Mouse (Mus musculus) hindbrain, embryonic 11.5 days (tissue): ENCODE results near the gene Fli1. TPM values are rescaled to one million over a fixed set of nuclear protein-coding genes. Genes with fewer than 3 reads are reported as not detected.

Source experiments
- ATAC-seq: fragments of 200-750 bp; cut with Nextera tagmentation; 2 replicates; pipeline ENCODE4 v1.8.0; 2017; ENCODE audit warnings: mild to moderate bottlenecking, moderate TSS enrichment, moderate library complexity; ENCODE audit not compliant: low FRiP score
- DNase-seq: peaks from one replicate; pipeline ENCODE4 v3.0.0-alpha.2; 2015; ENCODE audit warnings: low spot score
- H3K27ac ChIP-seq: fragments of 300-500 bp; sonication (generic); 2 replicates; pipeline ENCODE4 v1.5.1; 2014; ENCODE audit warnings: mild to moderate bottlenecking, low read depth, low read length
- H3K27me3 ChIP-seq: fragments of 300-500 bp; sonication (generic); 2 replicates; pipeline ENCODE4 v1.6.1; 2014; ENCODE audit warnings: mild to moderate bottlenecking, low read length, moderate library complexity, mixed read lengths; ENCODE audit not compliant: control insufficient read depth, insufficient read depth
- H3K36me3 ChIP-seq: fragments of 300-500 bp; sonication (generic); 2 replicates; pipeline ENCODE4 v1.6.1; 2014; ENCODE audit warnings: mild to moderate bottlenecking, low read length, moderate library complexity, mixed read lengths; ENCODE audit not compliant: control insufficient read depth, insufficient read depth
- H3K4me1 ChIP-seq: fragments of 300-500 bp; sonication (generic); replicated peaks from 2 replicates; pipeline ENCODE4 v1.6.1; 2014; ENCODE audit warnings: low read length, mixed read lengths; ENCODE audit not compliant: control insufficient read depth, insufficient read depth
- H3K4me2 ChIP-seq: fragments of 300-500 bp; sonication (generic); replicated peaks from 2 replicates; pipeline ENCODE4 v1.6.1; 2014; ENCODE audit warnings: mild to moderate bottlenecking, low read depth, low read length
- H3K4me3 ChIP-seq: fragments of 300-500 bp; sonication (generic); 2 replicates; pipeline ENCODE4 v1.5.1; 2014; ENCODE audit warnings: low read depth, low read length
- H3K9ac ChIP-seq: fragments of 300-500 bp; sonication (generic); 2 replicates; pipeline ENCODE4 v1.6.1; 2014; ENCODE audit warnings: low read depth, low read length
- H3K9me3 ChIP-seq: fragments of 300-500 bp; sonication (generic); 2 replicates; pipeline ENCODE4 v1.6.1; 2016; ENCODE audit warnings: low read length; ENCODE audit not compliant: control insufficient read depth
- WGBS: fragments of 180-500 bp; shearing (Covaris S2); extraction: QIAGEN DNeasy Blood & Tissue Kit; methylation state at CpG from one replicate; pipeline ENCODE4 v1.1.7; 2014; 5-methylcytosine and 5-hydroxymethylcytosine counted together
- polyA plus RNA-seq: library from polyadenylated mRNA; unstranded; fragments of >200 nt; fragmentation: Nextera tagmentation; extraction: Ambion mirVana; gene quantifications from 2 replicates; pipeline ENCODE4 v1.2.1, GENCODE M21; 2014

Fli1 gene
- polyA plus RNA-seq, 1 experiment from 2014 or later: 22.2 TPM

GRCm38 (mm10) chr9:32513471-32513870 lies 29.2 kb downstream of the Fli1 start:
- Histone ChIP-seq H3K27me3 (no peaks in the 10 kb centered on the region), H3K4me1 (no peaks in the 10 kb centered on the region), H3K4me2 (no peak overlapping the region), H3K9me3 (no peaks in the 10 kb centered on the region), H3K27ac (no peak overlapping the region), H3K9ac (no peak overlapping the region), H3K4me3 (no peak overlapping the region), H3K36me3 (no peaks in the 10 kb centered on the region)
- DNase-seq (no peak), ATAC-seq (no peak)
- WGBS: 62% methylated on average over 2 of the region's 2 CpGs

- WGBS: 86% methylated on average over 7 of the region's 7 CpGs
- Histone ChIP-seq H3K4me2 (no peak overlapping the region), H3K36me3 (no peaks in the 10 kb centered on the region), H3K9ac (no peak overlapping the region), H3K4me3 (no peak overlapping the region), H3K9me3 (no peaks in the 10 kb centered on the region), H3K27ac (no peak overlapping the region), H3K4me1 (0 out of 2 replicates have a peak, but pooled peaks cover 3% of the 10 kb centered on the region), H3K27me3 (no peaks in the 10 kb centered on the region)
- ATAC-seq (no peak), DNase-seq (no peak)
Observed at GRCm38 (mm10) chr9:32510454-32511263, 32.0 kb downstream of the Fli1 start.

- ATAC-seq (no peak), DNase-seq (no peak)
- Histone ChIP-seq H3K27me3 (no peaks in the 10 kb centered on the region), H3K4me3 (no peak overlapping the region), H3K9me3 (no peaks in the 10 kb centered on the region), H3K9ac (no peak overlapping the region), H3K27ac (no peak overlapping the region), H3K36me3 (no peaks in the 10 kb centered on the region), H3K4me1 (0 out of 2 replicates have a peak, but pooled peaks cover 3% of the 10 kb centered on the region), H3K4me2 (no peak overlapping the region)
- WGBS: 79% methylated on average over 7 of the region's 7 CpGs
Observed at GRCm38 (mm10) chr9:32509706-32510156, 32.9 kb downstream of the Fli1 start.

GRCm38 (mm10) chr9:32508648-32509047 lies 34.0 kb downstream of the Fli1 start:
- Histone ChIP-seq H3K9ac (no peak overlapping the region), H3K4me2 (no peak overlapping the region), H3K36me3 (no peaks in the 10 kb centered on the region), H3K9me3 (no peaks in the 10 kb centered on the region), H3K4me3 (no peak overlapping the region), H3K27me3 (no peaks in the 10 kb centered on the region), H3K27ac (no peak overlapping the region), H3K4me1 (0 out of 2 replicates have a peak, but pooled peaks cover 3% of the 10 kb centered on the region)
- WGBS: 81% methylated on average over 2 of the region's 2 CpGs
- ATAC-seq: no peak
- no peak for DNase-seq

GRCm38 (mm10) chr9:32508118-32508517 lies 34.5 kb downstream of the Fli1 start:
- WGBS: 73% methylated on average over 8 of the region's 8 CpGs
- no peaks in the 10 kb centered on the region for H3K36me3 ChIP-seq
- H3K9me3 ChIP-seq: no peaks in the 10 kb centered on the region
- H3K4me3 ChIP-seq: no peak overlapping the region
- H3K27ac ChIP-seq: no peak overlapping the region
- 0 out of 2 replicates have a peak, but pooled peaks cover 3% of the 10 kb centered on the region for H3K4me1 ChIP-seq
- H3K9ac ChIP-seq: no peak overlapping the region
- H3K4me2 ChIP-seq: no peak overlapping the region
- DNase-seq (no peak), ATAC-seq (no peak)
- no peaks in the 10 kb centered on the region for H3K27me3 ChIP-seq

GRCm38 (mm10) chr9:32506866-32507861 lies 35.5 kb downstream of the Fli1 start:
- DNase-seq (no peak), ATAC-seq (no peak)
- Histone ChIP-seq H3K9me3 (no peaks in the 10 kb centered on the region), H3K27me3 (no peaks in the 10 kb centered on the region), H3K4me1 (0 out of 2 replicates have a peak, but pooled peaks cover 3% of the 10 kb centered on the region), H3K27ac (no peak overlapping the region), H3K4me2 (no peak overlapping the region), H3K9ac (no peak overlapping the region), H3K4me3 (no peak overlapping the region), H3K36me3 (no peaks in the 10 kb centered on the region)
- WGBS: 69% methylated on average over 15 of the region's 15 CpGs

GRCm38 (mm10) chr9:32506161-32506560 lies 36.5 kb downstream of the Fli1 start:
- H3K4me2 ChIP-seq: no peak overlapping the region
- H3K27ac ChIP-seq: no peak overlapping the region
- 0 out of 2 replicates have a peak, but pooled peaks cover 3% of the 10 kb centered on the region for H3K4me1 ChIP-seq
- no peaks in the 10 kb centered on the region for H3K9me3 ChIP-seq
- H3K27me3 ChIP-seq: no peaks in the 10 kb centered on the region
- DNase-seq (no peak), ATAC-seq (no peak)
- no peak overlapping the region for H3K4me3 ChIP-seq
- H3K9ac ChIP-seq: no peak overlapping the region
- 75% methylated on average over 8 of the region's 8 CpGs for WGBS
- H3K36me3 ChIP-seq: no peaks in the 10 kb centered on the region

GRCm38 (mm10) chr9:32505460-32506075 lies 37.1 kb downstream of the Fli1 start:
- Histone ChIP-seq H3K27me3 (no peaks in the 10 kb centered on the region), H3K36me3 (no peaks in the 10 kb centered on the region), H3K9ac (no peak overlapping the region), H3K4me2 (no peak overlapping the region), H3K4me1 (0 out of 2 replicates have a peak, but pooled peaks cover 3% of the 10 kb centered on the region), H3K4me3 (no peak overlapping the region), H3K9me3 (no peaks in the 10 kb centered on the region), H3K27ac (no peak overlapping the region)
- 82% methylated on average over 6 of the region's 7 CpGs for WGBS
- no peak for DNase-seq
- ATAC-seq: no peak
